Mouse (Mus musculus) neural tube, embryonic 11.5 days (tissue): ENCODE data around the gene Cox5a. TPM values are rescaled to one million over a fixed set of nuclear protein-coding genes. Genes with fewer than 3 reads are reported as not detected.

ENCODE experiments used
- ATAC-seq: fragments of 200-750 bp; cut with Nextera tagmentation; 2 replicates; pipeline ENCODE4 v1.8.0; 2017; ENCODE audit warnings: moderate number of reproducible peaks, mild to moderate bottlenecking, moderate TSS enrichment, moderate library complexity; ENCODE audit not compliant: insufficient read depth, low FRiP score, low TSS enrichment
- DNase-seq: peaks from one replicate; pipeline ENCODE4 v3.0.0-alpha.2; 2015; ENCODE audit warnings: low spot score
- H3K27ac ChIP-seq: fragments of 300-500 bp; sonication (generic); 2 replicates; pipeline ENCODE4 v1.5.1; 2014; ENCODE audit warnings: low read depth, mild to moderate bottlenecking, low read length
- H3K27me3 ChIP-seq: fragments of 300-500 bp; sonication (generic); 2 replicates; pipeline ENCODE4 v1.6.1; 2014; ENCODE audit warnings: mild to moderate bottlenecking, low read length, mixed read lengths; ENCODE audit not compliant: control insufficient read depth, insufficient read depth
- H3K36me3 ChIP-seq: fragments of 300-500 bp; sonication (generic); 2 replicates; pipeline ENCODE4 v1.6.1; 2014; ENCODE audit warnings: mild to moderate bottlenecking, low read length, moderate library complexity, mixed read lengths; ENCODE audit not compliant: control insufficient read depth, insufficient read depth
- H3K4me1 ChIP-seq: fragments of 300-500 bp; sonication (generic); 2 replicates; pipeline ENCODE4 v1.6.1; 2014; ENCODE audit warnings: low read length, mixed read lengths; ENCODE audit not compliant: control insufficient read depth, insufficient read depth
- H3K4me2 ChIP-seq: fragments of 300-500 bp; sonication (generic); 2 replicates; pipeline ENCODE4 v1.6.1; 2014; ENCODE audit warnings: low read depth, mild to moderate bottlenecking, moderate library complexity
- H3K4me3 ChIP-seq: fragments of 300-500 bp; sonication (generic); 2 replicates; pipeline ENCODE4 v1.5.1; 2014; ENCODE audit warnings: low read depth, low read length
- H3K9ac ChIP-seq: fragments of 300-500 bp; sonication (generic); 2 replicates; pipeline ENCODE4 v1.6.1; 2014; ENCODE audit warnings: mild to moderate bottlenecking, low read length
- H3K9me3 ChIP-seq: fragments of 300-500 bp; sonication (generic); 2 replicates; pipeline ENCODE4 v1.6.1; 2016; ENCODE audit warnings: low read length; ENCODE audit not compliant: control insufficient read depth
- WGBS: fragments of 180-500 bp; shearing (Covaris S2); extraction: QIAGEN DNeasy Blood & Tissue Kit; methylation state at CpG from one replicate; pipeline ENCODE4 v1.1.7; 2014; 5-methylcytosine and 5-hydroxymethylcytosine counted together
- polyA plus RNA-seq: library from polyadenylated mRNA; unstranded; fragments of >200 nt; fragmentation: Nextera tagmentation; extraction: Ambion mirVana; gene quantifications from 2 replicates; pipeline ENCODE4 v1.2.1, GENCODE M21; 2014

Cox5a gene
- polyA plus RNA-seq, 1 experiment from 2014 or later, result 688 TPM

DNA sequence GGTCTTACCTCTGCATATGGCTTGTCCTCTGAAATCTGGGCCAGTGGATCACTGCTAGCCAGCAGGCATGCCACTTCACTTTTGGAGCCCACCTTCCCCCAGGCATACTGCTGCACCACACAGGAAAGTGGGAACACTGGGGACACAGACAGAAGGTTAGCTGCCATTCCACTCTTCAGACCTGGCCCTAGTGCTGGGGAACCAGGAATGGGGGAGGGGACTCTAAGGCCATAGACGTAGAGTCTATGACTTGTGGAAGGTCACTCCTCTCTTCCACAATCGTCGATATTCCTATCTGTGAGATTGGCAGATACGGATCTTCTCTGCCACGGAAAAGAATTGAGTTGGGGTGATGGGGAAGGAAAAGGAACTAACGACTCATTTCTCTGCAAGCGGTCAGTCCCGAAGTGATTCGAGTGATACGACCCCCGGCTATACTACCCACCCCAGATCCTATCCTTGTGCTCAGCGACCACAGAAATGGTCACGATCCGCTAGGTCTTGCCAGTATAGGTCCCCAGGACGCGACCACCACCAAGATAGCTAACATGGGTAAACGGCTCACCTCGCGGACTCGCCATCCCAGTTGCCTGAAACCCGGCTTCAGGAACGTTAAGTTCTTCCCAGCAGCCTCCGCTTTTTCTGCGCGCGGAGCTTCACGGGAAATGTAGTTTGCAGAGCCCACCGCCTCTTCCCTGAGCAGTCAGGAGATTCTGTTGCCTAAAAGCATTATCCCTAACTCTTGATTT lies 31.2 kb downstream of the Cox5a start, which contains the start of gene Mpi:
Mpi (minus strand) TSS at position 625 of the 749 bp plus-strand sequence.
- peak within 1 kb of the TSS; percentile 44 for H3K4me3 ChIP-seq
- peaks cover 9% of the 10 kb centered on the region for H3K36me3 ChIP-seq
- 0 out of 2 replicates have a peak, but pooled peaks cover 5% of the 10 kb centered on the region for H3K4me1 ChIP-seq
- DNase-seq (peak; percentile 82), ATAC-seq (peak; percentile 58)
- H3K9me3 ChIP-seq, result no peaks in the 10 kb centered on the region
- no peaks in the 10 kb centered on the region for H3K27me3 ChIP-seq
- H3K4me2 ChIP-seq, result peak within 1 kb of the TSS; percentile 66
- H3K9ac ChIP-seq, result peak within 1 kb of the TSS; percentile 41
- no peak within 1 kb of the TSS for H3K27ac ChIP-seq
- 3% methylated on average over 28 of the region's 28 CpGs for WGBS

DNA sequence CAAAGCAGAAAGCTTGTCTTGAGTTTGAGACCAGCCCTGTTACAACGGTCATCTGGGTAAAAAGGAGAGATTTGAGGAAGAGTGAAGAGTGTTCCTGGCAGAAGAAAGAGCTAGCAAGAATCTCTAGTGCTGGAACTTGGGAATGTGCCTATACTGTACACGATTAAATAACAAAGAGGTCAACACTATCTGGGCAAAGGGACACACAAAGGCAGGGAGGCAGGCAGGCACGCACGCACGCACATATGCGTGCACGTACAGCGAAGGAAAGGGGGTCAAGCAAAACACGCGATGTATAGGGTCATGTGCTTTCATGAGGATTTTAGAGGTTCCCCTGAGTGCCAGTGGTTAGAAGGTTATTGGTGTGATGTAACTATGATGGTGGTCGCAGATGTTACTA lies 32.0 kb downstream of the Cox5a start:
- no peaks in the 10 kb centered on the region for H3K27me3 ChIP-seq
- H3K27ac ChIP-seq, result no peak overlapping the region
- H3K9me3 ChIP-seq, result no peaks in the 10 kb centered on the region
- ATAC-seq (no peak; the same call in 1 of the 2 replicates), DNase-seq (no peak)
- H3K4me2 ChIP-seq, result no peak overlapping the region
- peaks cover 7% of the 10 kb centered on the region for H3K36me3 ChIP-seq
- no peak overlapping the region for H3K4me3 ChIP-seq
- WGBS, result 72% methylated on average over 11 of the region's 11 CpGs
- no peak overlapping the region for H3K9ac ChIP-seq
- 0 out of 2 replicates have a peak, but pooled peaks cover 5% of the 10 kb centered on the region for H3K4me1 ChIP-seq

DNA sequence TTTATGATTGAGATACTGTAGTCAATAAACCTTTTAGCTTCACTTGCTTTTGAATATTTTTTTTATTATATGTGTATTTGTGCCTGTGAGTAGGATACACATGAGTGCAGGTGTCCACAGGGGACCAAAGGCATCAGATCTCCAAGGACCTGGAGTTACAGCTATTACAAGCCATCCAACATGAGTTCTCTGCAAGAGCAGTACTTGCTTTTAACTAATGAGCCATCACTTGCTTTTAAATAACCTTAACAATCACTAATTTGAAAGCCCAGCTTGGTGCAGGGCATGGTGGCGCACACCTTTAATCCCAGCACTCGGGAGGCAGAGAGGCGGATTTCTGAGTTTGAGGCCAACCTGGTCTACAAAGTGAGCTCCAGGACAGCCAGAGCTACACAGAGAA lies 33.7 kb downstream of the Cox5a start:
- WGBS, result 37% methylated on average over 3 of the region's 3 CpGs
- no peak for ATAC-seq
- H3K27ac ChIP-seq, result no peak overlapping the region

DNA sequence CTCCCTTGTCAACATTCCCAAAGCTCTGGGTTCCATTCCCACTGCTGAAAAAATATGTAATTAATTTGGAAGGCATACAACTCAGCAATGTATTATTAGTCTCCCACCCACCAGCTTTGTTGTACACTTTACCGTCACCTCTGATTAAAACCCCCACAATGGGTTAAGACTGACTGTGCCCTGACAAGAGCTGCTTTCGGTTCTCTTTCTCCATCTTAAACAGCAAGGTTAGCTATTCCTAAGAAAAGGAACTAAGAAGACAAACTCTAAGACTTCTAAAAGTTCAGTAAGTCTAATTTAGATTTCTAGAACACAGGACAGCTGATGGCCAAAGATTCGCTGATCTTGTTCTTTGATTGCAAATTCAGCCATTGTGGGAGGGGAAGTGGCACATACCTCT lies 36.1 kb downstream of the Cox5a start:
- Histone ChIP-seq H3K27me3 (no peaks in the 10 kb centered on the region), H3K36me3 (no peaks in the 10 kb centered on the region), H3K4me1 (peaks cover 10% of the 10 kb centered on the region; the same call in 1 of the 2 replicates), H3K9ac (no peak overlapping the region), H3K4me3 (no peak overlapping the region), H3K9me3 (no peaks in the 10 kb centered on the region), H3K4me2 (no peak overlapping the region), H3K27ac (no peak overlapping the region)
- WGBS, result 85% methylated on average over 3 of the region's 3 CpGs
- no peak for DNase-seq
- ATAC-seq, result no peak

More for the DNA sequence above, 33.7 kb downstream of the Cox5a start:
- no peak overlapping the region for H3K4me3 ChIP-seq
- 0 out of 2 replicates have a peak, but pooled peaks cover 5% of the 10 kb centered on the region for H3K4me1 ChIP-seq
- DNase-seq, result no peak
- H3K9me3 ChIP-seq, result no peaks in the 10 kb centered on the region
- H3K36me3 ChIP-seq, result peaks cover 2% of the 10 kb centered on the region; the same call in 1 of the 2 replicates
- H3K27me3 ChIP-seq, result no peaks in the 10 kb centered on the region
- no peak overlapping the region for H3K9ac ChIP-seq
- no peak overlapping the region for H3K4me2 ChIP-seq

DNA sequence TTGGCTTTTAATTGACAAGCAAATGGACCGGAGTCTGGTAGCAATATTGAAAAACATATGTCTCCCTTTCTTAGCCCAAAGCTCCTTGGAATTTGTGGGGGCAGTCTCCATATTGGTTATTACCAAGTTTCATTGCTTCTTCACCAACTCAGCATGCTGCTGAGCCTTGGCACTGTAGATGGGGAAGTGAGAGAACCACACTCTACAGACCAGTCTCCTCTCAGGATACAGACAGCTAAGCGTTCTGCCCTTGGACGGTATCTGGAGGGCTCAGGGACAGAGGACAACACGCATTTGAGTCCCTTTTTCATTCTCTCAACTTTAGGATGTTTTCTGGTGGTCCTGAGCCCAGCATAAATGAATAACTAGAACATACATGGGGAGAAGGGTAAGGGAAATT lies 37.6 kb downstream of the Cox5a start:
- 89% methylated on average over 4 of the region's 4 CpGs for WGBS
- no peaks in the 10 kb centered on the region for H3K27me3 ChIP-seq
- ATAC-seq (no peak), DNase-seq (no peak)
- peaks cover 10% of the 10 kb centered on the region; the same call in 1 of the 2 replicates for H3K4me1 ChIP-seq
- H3K36me3 ChIP-seq, result no peaks in the 10 kb centered on the region
- H3K4me2 ChIP-seq, result no peak overlapping the region
- no peak overlapping the region for H3K9ac ChIP-seq
- no peak overlapping the region for H3K4me3 ChIP-seq
- no peak overlapping the region for H3K27ac ChIP-seq
- no peaks in the 10 kb centered on the region for H3K9me3 ChIP-seq

DNA sequence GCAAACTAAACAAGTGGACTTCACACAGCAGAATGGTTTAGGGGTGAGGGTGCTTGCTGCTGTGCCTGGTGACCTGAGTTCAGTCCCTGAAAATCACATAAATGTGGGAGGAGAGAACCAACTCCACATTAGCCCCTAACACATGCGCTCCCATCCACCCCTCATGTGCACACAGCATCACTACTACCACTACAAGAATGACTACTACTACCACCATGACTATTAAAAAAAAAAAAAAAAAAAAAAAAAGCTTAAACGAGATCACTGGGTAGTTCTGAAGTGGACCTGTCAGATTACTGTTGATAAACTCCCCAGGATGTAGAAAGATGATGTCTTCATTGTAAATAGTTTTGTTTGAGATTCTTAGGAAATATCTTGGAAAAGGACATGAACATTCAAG lies 38.5 kb downstream of the Cox5a start:
- Histone ChIP-seq H3K4me3 (no peak overlapping the region), H3K4me2 (no peak overlapping the region), H3K9ac (no peak overlapping the region), H3K27me3 (no peaks in the 10 kb centered on the region), H3K4me1 (peaks cover 10% of the 10 kb centered on the region; the same call in 1 of the 2 replicates), H3K36me3 (no peaks in the 10 kb centered on the region), H3K9me3 (no peaks in the 10 kb centered on the region), H3K27ac (no peak overlapping the region)
- no peak for ATAC-seq
- no peak for DNase-seq
- WGBS, result 81% methylated on average over 2 of the region's 2 CpGs

DNA sequence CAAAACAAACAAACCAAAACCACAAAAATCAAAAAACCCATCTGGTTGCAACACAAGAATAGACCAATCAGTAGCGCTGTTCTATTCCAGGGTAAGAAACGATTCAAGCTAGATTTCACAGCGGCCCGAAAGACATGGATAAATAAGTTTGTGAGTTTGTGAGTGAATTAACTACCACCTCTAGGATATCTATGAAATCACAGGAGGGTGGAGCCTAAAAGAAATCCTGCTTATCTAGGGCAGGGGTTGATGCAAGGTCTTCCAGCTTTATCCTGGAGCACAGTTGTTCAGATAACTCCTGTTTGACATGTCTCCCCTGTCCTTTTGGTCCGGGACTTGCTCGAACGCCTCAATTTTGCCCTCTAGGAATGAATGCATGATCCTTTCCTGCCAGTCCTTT lies 39.2 kb downstream of the Cox5a start:
- DNase-seq, result no peak
- ATAC-seq, result no peak
- no peaks in the 10 kb centered on the region for H3K9me3 ChIP-seq
- peak overlapping the region; percentile 57 for H3K9ac ChIP-seq
- H3K4me1 ChIP-seq, result peaks cover 10% of the 10 kb centered on the region; the same call in 1 of the 2 replicates
- H3K27ac ChIP-seq, result peak overlapping the region; percentile 54; the same call in 1 of the 2 replicates
- H3K4me3 ChIP-seq, result peak overlapping the region; percentile 52
- no peaks in the 10 kb centered on the region for H3K36me3 ChIP-seq
- WGBS, result 29% methylated on average over 7 of the region's 7 CpGs
- H3K27me3 ChIP-seq, result no peaks in the 10 kb centered on the region
- peak overlapping the region; percentile 74 for H3K4me2 ChIP-seq

DNA sequence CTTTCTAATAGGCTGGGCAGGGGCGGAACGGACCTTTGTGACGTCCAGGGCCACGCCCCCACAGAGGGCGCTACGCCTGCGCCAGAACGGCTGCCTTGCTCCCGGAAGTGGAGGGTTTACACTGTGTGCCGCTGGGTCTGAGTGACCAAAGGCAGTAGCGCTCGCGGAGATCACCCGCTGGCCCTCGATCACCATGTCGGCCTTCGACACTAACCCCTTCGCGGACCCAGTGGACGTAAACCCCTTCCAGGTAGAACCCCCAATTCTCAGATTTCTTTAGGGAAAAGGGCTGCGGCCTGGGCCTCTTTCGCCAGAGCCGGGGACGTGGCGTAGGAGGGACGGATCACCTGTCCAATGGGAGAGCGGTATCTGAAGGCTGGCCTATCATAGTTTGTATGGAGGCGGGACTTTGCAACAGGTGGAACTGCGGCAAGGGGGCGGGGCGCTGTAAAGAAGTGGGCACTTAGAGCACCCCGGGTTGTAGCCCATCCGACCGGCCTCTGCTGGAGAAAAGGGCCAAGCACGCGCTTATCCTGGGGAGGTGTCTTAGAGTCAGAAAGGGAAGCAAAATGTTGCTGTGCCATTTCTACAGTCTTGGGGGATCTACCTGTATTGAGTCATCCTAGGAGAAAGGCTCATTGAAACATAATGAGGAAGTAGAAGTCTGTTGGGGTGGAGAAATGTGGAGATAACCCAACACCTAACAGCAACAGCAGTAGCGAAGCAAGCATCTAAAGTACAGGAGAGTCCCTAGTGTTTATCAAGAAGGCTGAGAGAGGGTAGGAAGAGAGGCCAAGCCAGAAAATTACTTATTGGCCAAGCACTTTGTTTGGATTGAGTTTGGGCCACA lies 40.0 kb downstream of the Cox5a start, which contains the start of gene Scamp2:
Scamp2 (plus strand) TSS at position 83 of the 850 bp plus-strand sequence.
- ATAC-seq (peak; percentile 100), DNase-seq (peak; percentile 95)
- H3K27me3 ChIP-seq, result no peaks in the 10 kb centered on the region
- H3K4me2 ChIP-seq, result peak within 1 kb of the TSS; percentile 74
- peak within 1 kb of the TSS; percentile 57 for H3K9ac ChIP-seq
- H3K4me3 ChIP-seq, result peak within 1 kb of the TSS; percentile 52
- WGBS, result under 1% methylated on average over 37 of the region's 37 CpGs
- peaks cover 10% of the 10 kb centered on the region; the same call in 1 of the 2 replicates for H3K4me1 ChIP-seq
- no peaks in the 10 kb centered on the region for H3K9me3 ChIP-seq
- peak within 1 kb of the TSS; percentile 54; the same call in 1 of the 2 replicates for H3K27ac ChIP-seq
- H3K36me3 ChIP-seq, result no peaks in the 10 kb centered on the region
